Mouse (Mus musculus): ENCODE data around the gene Gm11992.

Gene Gm11992

GRCm38 (mm10) chr11:9048011-9048702 is at the start of gene Gm11992:
TSS of gene Gm11992 (plus strand) at chr11:9048594.
- in situ Hi-C loops (cut with MseI, MboI): no loop called here

- in situ Hi-C loops (cut with MseI, MboI): no loop called here
Observed at GRCm38 (mm10) chr11:9008761-9009160, 39.6 kb upstream of the Gm11992 start.

DNA sequence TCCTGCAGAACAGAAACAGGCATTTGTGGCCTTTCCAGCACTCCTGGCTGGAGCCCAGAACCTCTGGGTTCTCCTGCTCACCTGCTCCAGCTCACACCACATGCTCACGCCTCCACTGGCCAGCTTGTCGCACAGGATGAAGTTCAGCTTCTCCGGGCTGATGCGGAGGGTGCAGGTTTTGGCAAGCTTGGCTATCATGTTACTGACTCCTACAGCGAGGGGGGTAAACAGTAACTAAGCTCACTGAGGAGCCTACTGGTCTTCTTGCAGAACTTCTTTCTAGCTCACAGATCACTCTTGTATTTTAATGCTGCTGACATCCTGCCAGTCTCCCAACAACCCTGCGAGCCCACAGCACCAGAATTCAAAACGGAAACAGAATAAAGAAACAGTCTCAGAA is 38.0 kb upstream of the Gm11992 start:
- in situ Hi-C loops (cut with MseI, MboI): no loop called here

- in situ Hi-C loops (cut with MseI, MboI): no loop called here
Observed at GRCm38 (mm10) chr11:9010853-9011339, 37.5 kb upstream of the Gm11992 start, which contains the start of gene Hus1. TSS of gene Hus1 (minus strand) at chr11:9011191.

- in situ Hi-C loops (cut with MseI, MboI): no loop called here
Observed at GRCm38 (mm10) chr11:9011348-9011747, 37.0 kb upstream of the Gm11992 start.

GRCm38 (mm10) chr11:9014740-9015139 is 33.7 kb upstream of the Gm11992 start:
- in situ Hi-C loops (cut with MseI, MboI): no loop called here

DNA sequence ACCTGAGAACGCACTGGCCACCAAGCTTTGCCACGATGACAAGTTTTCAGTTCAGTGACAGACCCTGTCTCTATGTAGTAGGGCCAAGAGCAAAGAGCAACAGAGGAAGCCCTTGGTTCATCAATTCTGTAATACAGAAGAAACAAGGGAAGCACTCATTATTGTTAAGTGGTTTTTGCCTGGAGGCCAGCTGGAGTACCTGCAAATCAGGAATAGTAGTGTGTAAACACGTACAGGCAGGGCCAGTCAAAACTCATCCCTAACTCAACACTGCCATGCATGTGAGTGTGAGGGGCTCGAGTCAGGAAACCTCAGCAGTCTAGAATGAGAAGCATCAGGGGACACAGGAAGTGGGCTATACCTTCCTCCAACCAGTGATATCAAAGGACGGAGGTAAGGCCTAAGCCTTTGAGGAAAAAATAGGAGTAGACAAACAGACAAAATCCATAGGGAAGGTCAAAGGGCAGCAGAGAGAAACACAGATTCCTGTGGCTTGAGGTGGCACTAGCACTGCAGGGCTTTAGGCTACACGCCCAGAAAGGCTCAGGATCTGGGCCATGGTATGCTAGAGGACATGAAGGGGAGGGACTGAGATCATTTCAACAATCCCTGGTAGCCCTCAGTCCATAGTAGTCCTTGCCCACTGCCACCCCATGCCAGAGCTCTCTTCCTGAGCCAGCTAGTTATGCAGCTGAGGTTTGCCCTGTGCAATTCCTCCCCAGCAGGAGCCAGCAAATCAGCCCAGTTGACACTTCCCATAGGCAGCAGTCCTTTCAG is 29.7 kb upstream of the Gm11992 start:
- in situ Hi-C loops (cut with MseI, MboI): no loop called here

- in situ Hi-C loops (cut with MseI, MboI): no loop called here
Observed at GRCm38 (mm10) chr11:9020207-9020606, 28.2 kb upstream of the Gm11992 start.

DNA sequence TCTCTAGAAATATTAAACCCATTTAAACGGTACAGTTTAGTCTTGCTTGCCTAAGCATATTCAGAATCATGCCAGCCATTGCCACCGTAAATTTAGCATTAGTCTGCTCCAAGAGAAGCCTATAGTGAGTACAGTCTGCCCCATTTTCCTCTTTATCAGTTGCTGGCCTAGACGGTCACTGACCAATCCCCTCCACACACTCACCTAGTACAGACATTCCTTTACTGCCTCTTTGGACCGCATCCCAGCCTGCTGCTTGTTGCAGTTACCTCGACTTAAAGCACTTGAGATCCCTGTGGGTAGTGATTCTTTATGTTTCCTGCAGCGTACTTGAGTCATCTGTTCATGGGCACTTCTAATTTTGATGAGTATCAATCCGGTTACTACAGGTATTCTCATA is 23.6 kb upstream of the Gm11992 start:
- in situ Hi-C loops (cut with MseI, MboI): no loop called here

DNA sequence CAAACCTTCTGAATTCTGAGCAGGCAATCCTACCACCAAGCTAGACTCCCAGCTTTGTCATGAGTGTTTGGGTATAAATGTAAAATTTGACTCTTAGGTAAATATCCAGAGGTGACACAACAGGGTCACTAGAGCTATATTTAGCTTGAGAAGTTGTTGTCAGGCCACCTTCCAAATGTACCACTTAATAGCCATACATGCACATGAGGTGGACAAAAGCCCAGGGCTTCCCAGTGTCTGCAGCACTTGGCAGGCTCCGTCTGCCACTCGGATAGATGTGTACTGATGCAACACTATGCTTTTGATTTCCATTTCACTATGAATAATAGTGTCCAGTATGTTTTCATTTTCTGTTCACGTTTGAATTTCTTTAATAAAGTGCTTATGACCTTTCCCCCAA is 23.2 kb upstream of the Gm11992 start:
- in situ Hi-C loops (cut with MseI, MboI): no loop called here

DNA sequence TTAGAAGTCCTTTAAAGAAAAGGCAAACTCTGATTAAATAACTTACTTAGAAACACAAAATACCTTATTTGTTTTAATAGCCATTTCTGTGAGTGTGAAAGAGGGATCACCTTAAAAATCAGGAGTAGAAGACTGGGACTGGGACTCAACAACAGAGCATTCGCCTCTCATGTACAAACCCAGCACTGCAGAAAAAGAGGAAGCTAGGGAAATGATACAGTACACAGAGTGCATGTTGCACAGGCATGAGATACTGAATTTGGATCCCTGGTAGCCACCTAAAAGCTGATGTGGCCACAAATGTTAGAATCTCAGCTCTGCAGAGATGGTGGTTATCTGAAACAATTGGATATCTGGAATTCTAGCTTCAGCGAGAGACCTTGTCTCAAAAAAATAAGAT is 16.9 kb upstream of the Gm11992 start:
- in situ Hi-C loops (cut with MseI, MboI): no loop called here

DNA sequence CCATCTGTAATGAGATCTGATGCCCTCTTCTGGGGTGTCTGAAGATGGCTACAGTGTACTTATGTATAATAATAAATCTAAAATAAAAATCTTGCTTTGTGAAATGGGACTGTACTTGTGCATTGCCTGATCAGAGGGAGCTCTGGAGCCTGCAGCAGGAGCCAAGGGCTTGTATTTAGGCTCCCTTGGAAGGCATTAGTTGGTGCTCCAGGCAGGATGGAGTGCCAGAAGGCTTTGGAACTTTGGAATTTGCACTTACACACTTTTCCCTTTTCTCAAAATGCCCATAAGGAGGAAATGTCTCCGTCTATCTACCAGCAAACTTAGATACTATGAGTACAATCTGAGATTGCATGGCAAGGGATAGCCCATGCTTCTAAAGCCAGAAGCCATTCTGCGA is 1.8 kb upstream of the Gm11992 start:
- in situ Hi-C loops (cut with MseI, MboI): no loop called here

DNA sequence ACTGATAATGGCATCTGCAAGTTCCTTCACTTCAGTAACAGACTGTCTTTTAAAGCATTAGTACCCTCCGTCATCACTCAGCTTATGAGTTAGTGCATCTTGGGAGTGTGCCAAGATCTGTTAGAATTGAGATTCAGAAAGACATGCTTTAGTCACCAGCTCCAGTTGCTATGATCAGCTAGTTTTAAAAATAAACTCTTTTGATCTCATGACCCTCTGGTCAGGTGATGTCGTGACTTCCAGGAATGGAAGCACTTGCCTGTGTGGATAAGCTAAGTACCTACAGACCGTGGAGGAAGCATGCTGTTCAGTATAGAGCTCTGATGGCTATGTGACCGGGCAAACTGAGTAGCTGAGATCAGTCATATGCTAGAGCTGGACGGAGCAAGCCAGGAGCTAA is 1.4 kb upstream of the Gm11992 start:
- in situ Hi-C loops (cut with MseI, MboI): no loop called here

GRCm38 (mm10) chr11:9048703-9049060 is 288 bp downstream of the Gm11992 start, which contains the start of gene Sun3:
TSS of gene Sun3 (minus strand) at chr11:9048991.
- in situ Hi-C loops (cut with MseI, MboI): no loop called here

DNA sequence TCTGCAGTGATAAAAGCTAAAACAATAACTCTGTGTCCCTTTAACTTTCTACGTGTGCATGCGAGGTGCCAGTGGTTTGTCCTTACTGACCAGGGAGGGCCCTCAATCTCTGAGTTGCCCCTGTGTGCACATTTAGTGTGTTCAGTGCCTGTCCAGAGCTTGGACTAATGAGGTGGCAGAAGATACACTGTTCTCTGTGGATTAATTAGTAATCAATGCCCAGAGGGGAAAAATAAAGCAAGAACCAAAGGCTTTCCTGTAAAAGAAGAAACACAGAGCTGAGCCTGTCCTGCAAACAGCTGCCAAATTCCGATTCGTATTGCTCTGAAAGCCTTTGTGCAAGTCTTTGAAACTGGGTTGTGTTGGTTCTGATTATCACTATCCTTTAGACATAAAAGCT is 1.8 kb downstream of the Gm11992 start:
- in situ Hi-C loops (cut with MseI, MboI): no loop called here

GRCm38 (mm10) chr11:9051895-9052294 is 3.5 kb downstream of the Gm11992 start:
- in situ Hi-C loops (cut with MseI, MboI): no loop called here

DNA sequence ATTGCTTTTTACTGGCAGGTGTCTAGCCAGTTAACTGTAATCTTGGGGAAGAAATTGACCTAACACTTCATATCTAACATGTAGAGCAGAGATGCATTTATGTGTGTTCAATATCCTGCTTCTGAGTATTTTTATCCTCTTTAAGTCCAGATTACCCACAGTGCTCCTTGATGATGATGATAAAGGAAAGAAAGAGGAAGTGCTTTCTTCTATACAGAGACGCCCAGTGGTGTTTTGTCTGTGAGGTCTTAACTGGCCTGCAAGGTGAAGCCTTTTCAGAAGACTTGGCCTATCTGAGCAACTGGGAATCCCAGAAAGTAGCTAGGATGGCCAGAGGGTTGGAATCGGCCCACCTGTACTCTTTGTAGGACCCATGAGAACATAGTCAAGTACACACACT is 8.5 kb downstream of the Gm11992 start:
- in situ Hi-C loops (cut with MseI, MboI): no loop called here

- in situ Hi-C loops (cut with MseI, MboI): no loop called here
Observed at GRCm38 (mm10) chr11:9057711-9058110, 9.3 kb downstream of the Gm11992 start.

DNA sequence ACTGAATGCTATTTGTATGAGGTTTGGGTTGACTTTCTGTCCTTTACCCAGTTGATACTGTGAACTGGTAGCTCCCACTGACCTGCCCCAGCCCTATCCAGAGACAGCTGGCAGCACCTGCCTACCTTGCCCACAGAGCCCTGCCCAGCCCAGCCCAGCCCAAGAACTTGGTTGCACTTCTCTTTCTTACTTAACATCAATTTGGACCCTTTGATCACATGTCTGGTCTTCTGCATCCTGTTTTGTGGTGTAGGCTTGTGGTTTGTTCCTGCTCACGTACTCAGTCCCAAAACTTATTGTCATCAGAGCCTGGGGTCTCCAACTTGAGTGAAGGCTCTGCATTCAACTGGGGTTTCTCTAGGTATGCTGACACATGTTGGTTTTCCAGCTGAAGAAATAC is 11.6 kb downstream of the Gm11992 start:
- in situ Hi-C loops (cut with MseI, MboI): no loop called here

- in situ Hi-C loops (cut with MseI, MboI): no loop called here
Observed at GRCm38 (mm10) chr11:9060484-9060883, 12.1 kb downstream of the Gm11992 start.

GRCm38 (mm10) chr11:9076444-9076843 is 28.1 kb downstream of the Gm11992 start:
- in situ Hi-C loops (cut with MseI, MboI): no loop called here

GRCm38 (mm10) chr11:9113189-9113588 is 64.8 kb downstream of the Gm11992 start:
- in situ Hi-C loops (cut with MseI, MboI): no loop called here

All from mouse trophoblast stem cell (cell line).